ENCODE assay signal across 30 mouse cellular contexts in genomic region chr1:191131692-191132091, GRCm38 (mm10). TPM values are rescaled to one million over a fixed set of nuclear protein-coding genes. Genes with fewer than 3 reads are reported as not detected.
"Had no signal": no experiment of that assay in that cellular context is flagged by ENCODE, and none has a peak within 500 bp of the region (broad histone marks: within the 10 kb centered on the region; RNA-seq: fewer than 3 reads in every experiment).

No protein-coding gene starts in this region.

- H3K9me3 ChIP-seq: liver, embryonic 15.5 days; lung, embryonic 15.5 days; midbrain, embryonic 13.5 days had no signal

- H3K36me3 ChIP-seq: limb, embryonic 10.5 days; limb, embryonic 13.5 days; liver, embryonic 12.5 days; liver, embryonic 15.5 days; lung, embryonic 15.5 days; midbrain, embryonic 10.5 days; midbrain, embryonic 13.5 days; neural tube, embryonic 13.5 days had no signal

- H3K27me3 ChIP-seq: limb, embryonic 13.5 days; lung, embryonic 15.5 days; midbrain, embryonic 13.5 days; neural tube, embryonic 13.5 days had no signal

- H3K4me3 ChIP-seq: layer of hippocampus, adult 2 months; limb, embryonic 10.5 days; limb, embryonic 13.5 days; liver, embryonic 12.5 days; liver, embryonic 15.5 days; lung, embryonic 15.5 days; midbrain, embryonic 10.5 days; midbrain, embryonic 13.5 days; myocyte; neural tube, embryonic 13.5 days had no signal

- ATAC-seq: intestine, postnatal 0 days; liver, embryonic 12.5 days; midbrain, embryonic 13.5 days; midbrain, embryonic 16.5 days had no signal

- H3K27ac ChIP-seq: kidney, postnatal 0 days; layer of hippocampus, adult 2 months; limb, embryonic 13.5 days; liver, embryonic 12.5 days; liver, embryonic 15.5 days; lung, embryonic 15.5 days; midbrain, embryonic 10.5 days; midbrain, embryonic 13.5 days; neural tube, embryonic 13.5 days; stomach, postnatal 0 days had no signal

- DNase-seq: kidney, adult 2 months; kidney, postnatal 25 days; layer of hippocampus, adult 9-11 months; liver; lung, adult 18-20 months; lung, postnatal 14 days; right cerebral cortex, postnatal 4 days; thymus, adult 2 months; thymus, postnatal 14 days; thymus, postnatal 4 days had no signal

- H3K9ac ChIP-seq: limb, embryonic 13.5 days; liver, embryonic 12.5 days; liver, embryonic 15.5 days; lung, embryonic 15.5 days; midbrain, embryonic 13.5 days; neural tube, embryonic 13.5 days had no signal

- H3K4me1 ChIP-seq: limb, embryonic 13.5 days; midbrain, embryonic 13.5 days; neural tube, embryonic 13.5 days had no signal

RNA-seq across cellular contexts. Expression of gene Fam71a, which starts 32.9 kb away (rescaled TPM):
- total RNA-seq: layer of hippocampus, adult 2 months; layer of hippocampus, postnatal 25 days; left cerebral cortex, adult 18-20 months; left cerebral cortex, postnatal 25 days had no signal
- polyA plus RNA-seq: intestine, postnatal 0 days; kidney, adult 2 months; kidney, embryonic 14.5 days; kidney, postnatal 0 days; large intestine, adult 2 months; limb, embryonic 10.5 days; limb, embryonic 13.5 days; liver, embryonic 12.5 days; liver, embryonic 15.5 days; lung, embryonic 15.5 days; midbrain, embryonic 10.5 days; midbrain, embryonic 13.5 days; midbrain, embryonic 16.5 days; myocyte; neural tube, embryonic 13.5 days; stomach, embryonic 14.5 days; stomach, postnatal 0 days; thymus, adult 2 months had no signal
